Mouse (Mus musculus) liver, adult (tissue): ENCODE results near the gene Rcn3.

Source experiments
- GATA4 ChIP-seq: IDR thresholded peaks from 2 replicates; pipeline ENCODE4 v1.6.1; 2014; ENCODE audit warnings: mild to moderate bottlenecking, low read length; ENCODE audit not compliant: insufficient replicate concordance

The Rcn3 gene

GRCm38 (mm10) chr7:45106441-45106840, 14.4 kb upstream of the Rcn3 start:
- TF ChIP-seq GATA4 = no peak

- TF ChIP-seq GATA4 = no peak
Observed at GRCm38 (mm10) chr7:45105491-45105890, 13.5 kb upstream of the Rcn3 start.

- no peak for TF ChIP-seq GATA4
Observed at GRCm38 (mm10) chr7:45104941-45105340, 12.9 kb upstream of the Rcn3 start.

GRCm38 (mm10) chr7:45103652-45104180, 11.7 kb upstream of the Rcn3 start, which contains the start of gene Fcgrt:
TSS of gene Fcgrt (minus strand) at chr7:45103851.
- TF ChIP-seq GATA4 = 0 out of 2 replicates have a peak, but pooled peaks have one; percentile 1

- no peak for TF ChIP-seq GATA4
Observed at GRCm38 (mm10) chr7:45102940-45103585, 11.0 kb upstream of the Rcn3 start.

- no peak for TF ChIP-seq GATA4
Observed at GRCm38 (mm10) chr7:45102441-45102840, 10.4 kb upstream of the Rcn3 start.

- no peak for TF ChIP-seq GATA4
Observed at GRCm38 (mm10) chr7:45100046-45100445, 8.0 kb upstream of the Rcn3 start.

GRCm38 (mm10) chr7:45098541-45099240, 6.7 kb upstream of the Rcn3 start:
- no peak for TF ChIP-seq GATA4

- TF ChIP-seq GATA4 = peak; percentile 52; the same call in 1 of the 2 replicates
Observed at GRCm38 (mm10) chr7:45097479-45097878, 5.5 kb upstream of the Rcn3 start.

GRCm38 (mm10) chr7:45095367-45095766, 3.3 kb upstream of the Rcn3 start:
- no peak for TF ChIP-seq GATA4

GRCm38 (mm10) chr7:45094121-45094520, 2.1 kb upstream of the Rcn3 start:
- no peak for TF ChIP-seq GATA4

GRCm38 (mm10) chr7:45093516-45093905, 1.5 kb upstream of the Rcn3 start:
- TF ChIP-seq GATA4 = no peak

GRCm38 (mm10) chr7:45092828-45093515, 951 bp upstream of the Rcn3 start:
- TF ChIP-seq GATA4 = no peak

- no peak for TF ChIP-seq GATA4
Observed at GRCm38 (mm10) chr7:45091001-45091990, 725 bp downstream of the Rcn3 start.
